Mouse (Mus musculus) adrenal gland, postnatal 14 days (tissue): ENCODE measurements around the gene Col12a1. TPM values are rescaled to one million over a fixed set of nuclear protein-coding genes. Genes with fewer than 3 reads are reported as not detected.

Source experiments
- DNase-seq: peaks from one replicate; pipeline ENCODE4 v3.0.0; 2021; ENCODE audit warnings: mixed read lengths
- total RNA-seq: library from RNA; stranded (reverse); gene quantifications from 2 replicates; pipeline ENCODE4 v1.2.3, GENCODE M21; 2021

Gene Col12a1
- total RNA-seq, 1 experiment from 2014 or later, result 28.3 TPM

- no peak for DNase-seq
These were observed 112.9 kb downstream of the Col12a1 start for GRCm38 (mm10) chr9:79605722-79606121.

DNA sequence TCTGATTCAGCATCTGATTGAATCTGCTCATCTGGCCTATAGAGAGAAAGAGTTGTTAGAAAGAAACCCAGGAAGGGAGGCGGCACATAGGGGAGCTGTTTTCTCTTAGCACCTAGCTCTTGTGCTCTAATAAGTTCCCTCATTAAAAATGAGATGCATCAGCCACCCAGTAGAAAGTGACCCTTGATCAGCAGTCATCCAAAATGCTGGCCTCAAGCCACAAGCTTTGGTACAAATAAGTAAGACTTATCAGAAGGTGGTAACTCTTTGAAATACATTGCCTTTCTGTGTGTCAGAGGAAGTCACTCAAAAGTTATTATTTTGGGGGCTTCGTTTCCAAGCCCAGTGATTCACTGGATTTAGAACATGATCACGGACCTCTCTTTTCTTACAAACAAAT, 114.1 kb downstream of the Col12a1 start:
- DNase-seq, result no peak

DNA sequence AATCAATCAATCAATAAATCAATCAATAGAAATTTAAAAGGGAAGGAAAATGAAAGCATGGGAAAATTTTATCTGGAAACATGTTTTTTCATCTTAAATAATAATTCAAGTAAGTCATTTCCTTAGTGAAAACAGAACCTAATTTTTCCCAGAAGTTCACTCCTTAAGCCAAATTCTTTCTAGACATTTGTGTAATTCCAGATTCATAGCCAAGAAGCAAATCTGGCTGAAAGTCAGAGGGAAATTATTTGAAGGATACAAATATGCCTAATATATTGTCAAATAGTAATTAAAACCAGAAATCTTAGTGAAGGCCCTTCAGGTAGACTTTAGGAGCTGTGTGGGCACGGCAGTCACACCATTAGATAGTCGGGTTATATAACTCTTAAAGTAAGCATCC, 115.2 kb downstream of the Col12a1 start:
- no peak for DNase-seq

- DNase-seq, result no peak
These were observed 118.4 kb downstream of the Col12a1 start for GRCm38 (mm10) chr9:79600237-79600570.

- DNase-seq, result no peak
These were observed 119.0 kb downstream of the Col12a1 start for GRCm38 (mm10) chr9:79599395-79600236.

DNA sequence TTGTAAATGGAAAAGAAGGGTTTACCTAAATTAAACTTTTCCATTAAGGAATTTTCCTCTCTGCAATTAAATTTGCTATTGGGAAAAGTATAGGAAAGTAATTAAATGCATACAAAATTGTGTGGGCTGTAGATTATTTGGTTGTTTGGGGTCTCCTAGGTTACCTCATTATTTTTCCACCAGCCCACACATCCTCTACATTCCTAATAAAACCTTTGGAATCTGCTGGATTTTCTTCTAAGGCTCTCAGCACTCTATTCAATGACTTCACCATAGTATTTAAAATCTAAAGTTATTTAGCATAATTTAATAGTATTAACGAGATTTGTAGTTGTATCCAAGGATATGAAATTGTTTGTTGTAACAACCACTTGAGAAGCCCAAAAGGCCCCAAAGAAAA, 120.1 kb downstream of the Col12a1 start:
- no peak for DNase-seq

GRCm38 (mm10) chr9:79586415-79587195, 132.0 kb downstream of the Col12a1 start:
- DNase-seq, result no peak

GRCm38 (mm10) chr9:79566838-79567237, 151.8 kb downstream of the Col12a1 start:
- no peak for DNase-seq

GRCm38 (mm10) chr9:79553297-79553696, 165.3 kb downstream of the Col12a1 start:
- DNase-seq, result no peak

Other genes starting within 250 kb of the Col12a1 start
- gene Cox7a2, start 41.0 kb upstream of the Col12a1 start, total RNA-seq, result 462 and 474 TPM in 2 replicates
- gene Tmem30a, start 74.7 kb upstream of the Col12a1 start, total RNA-seq, result 98.9 and 105 TPM in 2 replicates